Mouse (Mus musculus): ENCODE measurements around the gene Plau.

- TF ChIP-seq CTCF (IDR thresholded peaks at IDR 0.05) = no peak
- TF ChIP-seq EP300 (IDR thresholded peaks at IDR 0.05) = no peak
These were observed 1.2 kb downstream of the Plau start for GRCm38 (mm10) chr14:20837681-20838080.
